Mouse (Mus musculus): ENCODE data around the gene Hspbp1. TPM values are rescaled to one million over a fixed set of nuclear protein-coding genes. Genes with fewer than 3 reads are reported as not detected.

The Hspbp1 gene
- polyA plus RNA-seq, 1 experiment from 2014 or later: 146 TPM

- Histone ChIP-seq H3K4me1 (replicated peaks; ENCODE audit: control insufficient read depth, insufficient read depth, low read length) (peaks cover 40% of the 10 kb centered on the region), H3K9ac (peak within 1 kb of the TSS; percentile 88), H3K36me3 (replicated peaks; ENCODE audit: control insufficient read depth, insufficient read depth) (peaks cover 17% of the 10 kb centered on the region), H3K27me3 (ENCODE audit: control insufficient read depth, insufficient read depth, low read length) (no peaks in the 10 kb centered on the region), H3K4me3 (replicated peaks; ENCODE audit: low read length) (peak within 1 kb of the TSS; percentile 76), H3K27ac (peak within 1 kb of the TSS; percentile 95), H3K4me2 (replicated peaks) (peak within 1 kb of the TSS; percentile 92), H3K9me3 (ENCODE audit: control insufficient read depth, low read length) (no peaks in the 10 kb centered on the region)
- under 1% methylated on average over 54 of the region's 54 CpGs for WGBS
- DNase-seq (ENCODE audit: low spot score): peak; percentile 97
- peak; percentile 97 for ATAC-seq (ENCODE audit: low FRiP score)
Measured at GRCm38 (mm10) chr7:4658912-4659551, 25.8 kb downstream of the Hspbp1 start, which contains the start of gene Ppp6r1. Ppp6r1 (minus strand) TSS chr7:4659019.

- DNase-seq (ENCODE audit: low spot score) (peak; percentile 50), ATAC-seq (ENCODE audit: low FRiP score) (peak; percentile 71)
- WGBS: under 1% methylated on average over 65 of the region's 78 CpGs
- H3K36me3 ChIP-seq (replicated peaks; ENCODE audit: control insufficient read depth, insufficient read depth): peaks cover 13% of the 10 kb centered on the region
- peak overlapping the region; percentile 92 for H3K4me2 ChIP-seq (replicated peaks)
- H3K4me3 ChIP-seq (replicated peaks; ENCODE audit: low read length): peak overlapping the region; percentile 76
- H3K4me1 ChIP-seq (replicated peaks; ENCODE audit: control insufficient read depth, insufficient read depth, low read length): peaks cover 43% of the 10 kb centered on the region
- no peaks in the 10 kb centered on the region for H3K9me3 ChIP-seq (ENCODE audit: control insufficient read depth, low read length)
- H3K9ac ChIP-seq: peak overlapping the region; percentile 88
- no peaks in the 10 kb centered on the region for H3K27me3 ChIP-seq (ENCODE audit: control insufficient read depth, insufficient read depth, low read length)
- H3K27ac ChIP-seq: peak overlapping the region; percentile 95
Measured at GRCm38 (mm10) chr7:4658128-4658907, 26.6 kb downstream of the Hspbp1 start.

GRCm38 (mm10) chr7:4657521-4658127 is 27.2 kb downstream of the Hspbp1 start:
- no peak for DNase-seq (ENCODE audit: low spot score)
- peaks cover 43% of the 10 kb centered on the region for H3K4me1 ChIP-seq (replicated peaks; ENCODE audit: control insufficient read depth, insufficient read depth, low read length)
- peak overlapping the region; percentile 76 for H3K4me3 ChIP-seq (replicated peaks; ENCODE audit: low read length)
- no peaks in the 10 kb centered on the region for H3K27me3 ChIP-seq (ENCODE audit: control insufficient read depth, insufficient read depth, low read length)
- no peak for ATAC-seq (ENCODE audit: low FRiP score)
- H3K27ac ChIP-seq: no peak overlapping the region
- peak overlapping the region; percentile 88 for H3K9ac ChIP-seq
- peak overlapping the region; percentile 92 for H3K4me2 ChIP-seq (replicated peaks)
- 48% methylated on average over 9 of the region's 9 CpGs for WGBS
- no peaks in the 10 kb centered on the region for H3K9me3 ChIP-seq (ENCODE audit: control insufficient read depth, low read length)
- H3K36me3 ChIP-seq (replicated peaks; ENCODE audit: control insufficient read depth, insufficient read depth): peaks cover 18% of the 10 kb centered on the region

GRCm38 (mm10) chr7:4656818-4657217 is 28.1 kb downstream of the Hspbp1 start:
- peak overlapping the region; percentile 76; the same call in 1 of the 2 replicates for H3K4me3 ChIP-seq (replicated peaks; ENCODE audit: low read length)

GRCm38 (mm10) chr7:4655916-4656315 is 29.0 kb downstream of the Hspbp1 start:
- Histone ChIP-seq H3K4me2 (replicated peaks) (no peak overlapping the region), H3K36me3 (replicated peaks; ENCODE audit: control insufficient read depth, insufficient read depth) (peaks cover 14% of the 10 kb centered on the region), H3K9ac (0 out of 2 replicates have a peak overlapping the region, but pooled peaks have one; percentile 88), H3K9me3 (ENCODE audit: control insufficient read depth, low read length) (no peaks in the 10 kb centered on the region), H3K27ac (no peak overlapping the region), H3K4me3 (replicated peaks; ENCODE audit: low read length) (no peak overlapping the region), H3K4me1 (replicated peaks; ENCODE audit: control insufficient read depth, insufficient read depth, low read length) (peaks cover 43% of the 10 kb centered on the region), H3K27me3 (ENCODE audit: control insufficient read depth, insufficient read depth, low read length) (no peaks in the 10 kb centered on the region)
- ATAC-seq (ENCODE audit: low FRiP score) (no peak), DNase-seq (ENCODE audit: low spot score) (no peak)
- WGBS: 91% methylated on average over 1 of the region's 1 CpGs

More at GRCm38 (mm10) chr7:4656818-4657217, 28.1 kb downstream of the Hspbp1 start:
- Histone ChIP-seq H3K4me1 (replicated peaks; ENCODE audit: control insufficient read depth, insufficient read depth, low read length) (peaks cover 43% of the 10 kb centered on the region), H3K4me2 (replicated peaks) (peak overlapping the region; percentile 92), H3K9me3 (ENCODE audit: control insufficient read depth, low read length) (no peaks in the 10 kb centered on the region), H3K27me3 (ENCODE audit: control insufficient read depth, insufficient read depth, low read length) (no peaks in the 10 kb centered on the region), H3K9ac (peak overlapping the region; percentile 88; the same call in 1 of the 2 replicates), H3K27ac (no peak overlapping the region), H3K36me3 (replicated peaks; ENCODE audit: control insufficient read depth, insufficient read depth) (peaks cover 16% of the 10 kb centered on the region)
- ATAC-seq (ENCODE audit: low FRiP score) (no peak), DNase-seq (ENCODE audit: low spot score) (no peak)
- WGBS: 76% methylated on average over 1 of the region's 1 CpGs

GRCm38 (mm10) chr7:4655393-4655792 is 29.5 kb downstream of the Hspbp1 start:
- Histone ChIP-seq H3K4me3 (replicated peaks; ENCODE audit: low read length) (no peak overlapping the region), H3K27me3 (ENCODE audit: control insufficient read depth, insufficient read depth, low read length) (no peaks in the 10 kb centered on the region), H3K27ac (no peak overlapping the region), H3K36me3 (replicated peaks; ENCODE audit: control insufficient read depth, insufficient read depth) (peaks cover 14% of the 10 kb centered on the region), H3K9me3 (ENCODE audit: control insufficient read depth, low read length) (no peaks in the 10 kb centered on the region), H3K4me2 (replicated peaks) (no peak overlapping the region), H3K9ac (no peak overlapping the region), H3K4me1 (replicated peaks; ENCODE audit: control insufficient read depth, insufficient read depth, low read length) (peaks cover 39% of the 10 kb centered on the region)
- ATAC-seq (ENCODE audit: low FRiP score) (no peak), DNase-seq (ENCODE audit: low spot score) (no peak)
- 93% methylated on average over 4 of the region's 4 CpGs for WGBS

GRCm38 (mm10) chr7:4654221-4654620 is 30.6 kb downstream of the Hspbp1 start:
- Histone ChIP-seq H3K36me3 (replicated peaks; ENCODE audit: control insufficient read depth, insufficient read depth) (peaks cover 14% of the 10 kb centered on the region), H3K4me3 (replicated peaks; ENCODE audit: low read length) (no peak overlapping the region), H3K4me1 (replicated peaks; ENCODE audit: control insufficient read depth, insufficient read depth, low read length) (peaks cover 29% of the 10 kb centered on the region), H3K27ac (no peak overlapping the region), H3K4me2 (replicated peaks) (no peak overlapping the region), H3K9ac (0 out of 2 replicates have a peak overlapping the region, but pooled peaks have one; percentile 1), H3K27me3 (ENCODE audit: control insufficient read depth, insufficient read depth, low read length) (no peaks in the 10 kb centered on the region), H3K9me3 (ENCODE audit: control insufficient read depth, low read length) (no peaks in the 10 kb centered on the region)
- DNase-seq (ENCODE audit: low spot score): no peak
- no peak for ATAC-seq (ENCODE audit: low FRiP score)
- 82% methylated on average over 2 of the region's 2 CpGs for WGBS

GRCm38 (mm10) chr7:4653780-4654179 is 31.1 kb downstream of the Hspbp1 start:
- H3K4me1 ChIP-seq (replicated peaks; ENCODE audit: control insufficient read depth, insufficient read depth, low read length): peaks cover 29% of the 10 kb centered on the region
- no peak overlapping the region for H3K4me2 ChIP-seq (replicated peaks)
- H3K4me3 ChIP-seq (replicated peaks; ENCODE audit: low read length): no peak overlapping the region
- 0 out of 2 replicates have a peak overlapping the region, but pooled peaks have one; percentile 1 for H3K9ac ChIP-seq
- no peaks in the 10 kb centered on the region for H3K9me3 ChIP-seq (ENCODE audit: control insufficient read depth, low read length)
- peaks cover 14% of the 10 kb centered on the region for H3K36me3 ChIP-seq (replicated peaks; ENCODE audit: control insufficient read depth, insufficient read depth)
- ATAC-seq (ENCODE audit: low FRiP score) (no peak), DNase-seq (ENCODE audit: low spot score) (no peak)
- 84% methylated on average over 7 of the region's 7 CpGs for WGBS
- H3K27ac ChIP-seq: no peak overlapping the region
- H3K27me3 ChIP-seq (ENCODE audit: control insufficient read depth, insufficient read depth, low read length): no peaks in the 10 kb centered on the region

GRCm38 (mm10) chr7:4653351-4653750 is 31.5 kb downstream of the Hspbp1 start:
- no peak overlapping the region for H3K9ac ChIP-seq
- H3K9me3 ChIP-seq (ENCODE audit: control insufficient read depth, low read length): no peaks in the 10 kb centered on the region
- ATAC-seq (ENCODE audit: low FRiP score) (no peak), DNase-seq (ENCODE audit: low spot score) (no peak)
- WGBS: 95% methylated on average over 5 of the region's 5 CpGs
- no peak overlapping the region for H3K27ac ChIP-seq
- no peaks in the 10 kb centered on the region for H3K27me3 ChIP-seq (ENCODE audit: control insufficient read depth, insufficient read depth, low read length)
- H3K36me3 ChIP-seq (replicated peaks; ENCODE audit: control insufficient read depth, insufficient read depth): peaks cover 14% of the 10 kb centered on the region
- no peak overlapping the region for H3K4me2 ChIP-seq (replicated peaks)
- no peak overlapping the region for H3K4me3 ChIP-seq (replicated peaks; ENCODE audit: low read length)
- peaks cover 29% of the 10 kb centered on the region for H3K4me1 ChIP-seq (replicated peaks; ENCODE audit: control insufficient read depth, insufficient read depth, low read length)
